Mouse (Mus musculus): Measurements from ENCODE around the gene Cdc42. TPM values are rescaled to one million over a fixed set of nuclear protein-coding genes. Genes with fewer than 3 reads are reported as not detected.
A peak's percentile ranks its signal among the peaks of the same experiment; 100 is the strongest.

The Cdc42 gene
- total RNA-seq, 2 experiments from 2014 or later, result 386 to 454 TPM

DNA sequence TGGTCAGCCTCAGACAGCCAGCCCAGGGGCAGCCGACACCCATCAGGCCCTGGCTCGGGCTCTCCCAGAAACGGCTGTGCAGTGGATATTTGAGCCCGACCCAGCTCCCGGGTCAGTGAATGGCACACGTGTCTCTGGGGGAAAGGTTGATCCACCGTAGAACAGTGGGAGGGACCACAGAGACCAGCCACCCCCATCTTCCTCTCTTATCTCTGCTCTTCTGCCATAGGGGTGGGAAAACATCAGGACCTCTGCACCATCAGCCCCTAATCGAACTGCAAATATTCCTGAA is 70.9 kb downstream of the Cdc42 start:
- DNase-seq (ENCODE audit: low spot score in 2 of 2), result no peak

DNA sequence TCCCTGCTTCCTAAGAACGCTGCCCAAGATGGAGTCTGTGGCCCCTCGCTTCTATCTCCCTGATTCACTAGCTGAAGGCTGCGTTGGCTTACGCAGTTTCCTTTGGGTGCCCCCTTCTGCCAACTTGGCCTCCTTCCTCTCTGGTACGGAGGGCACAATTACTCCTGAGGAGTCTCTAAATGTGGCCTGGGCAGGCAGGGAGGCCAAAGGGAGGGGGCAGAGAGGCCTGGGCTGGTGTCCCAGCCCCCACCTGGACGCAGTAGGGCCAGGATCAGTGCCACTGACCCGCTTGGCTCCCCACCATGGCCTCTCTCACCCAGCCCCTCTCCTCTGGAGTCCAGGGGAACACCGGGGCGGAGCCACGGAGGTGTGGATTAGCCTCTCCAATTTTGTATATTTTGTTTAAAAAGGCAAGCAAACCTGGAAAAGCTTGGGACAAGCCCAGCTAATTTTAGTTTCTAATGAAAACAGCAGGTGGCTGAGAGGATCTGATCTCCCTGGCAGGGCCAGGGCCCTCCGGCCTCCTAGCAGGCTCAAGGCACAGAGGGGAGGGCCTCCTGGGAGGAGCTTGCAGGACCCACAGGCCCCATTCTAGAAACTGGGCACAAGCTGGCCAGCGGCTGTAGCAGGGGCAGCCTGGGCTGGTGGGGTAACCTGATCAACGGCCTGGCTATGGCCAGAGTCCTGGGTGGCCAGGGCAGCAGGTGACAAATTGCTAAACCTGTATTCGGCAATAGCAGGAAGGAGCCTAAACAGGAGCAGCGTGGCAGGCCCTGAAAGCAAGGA is 71.5 kb downstream of the Cdc42 start:
- DNase-seq (ENCODE audit: low spot score in 2 of 2), result no peak

DNA sequence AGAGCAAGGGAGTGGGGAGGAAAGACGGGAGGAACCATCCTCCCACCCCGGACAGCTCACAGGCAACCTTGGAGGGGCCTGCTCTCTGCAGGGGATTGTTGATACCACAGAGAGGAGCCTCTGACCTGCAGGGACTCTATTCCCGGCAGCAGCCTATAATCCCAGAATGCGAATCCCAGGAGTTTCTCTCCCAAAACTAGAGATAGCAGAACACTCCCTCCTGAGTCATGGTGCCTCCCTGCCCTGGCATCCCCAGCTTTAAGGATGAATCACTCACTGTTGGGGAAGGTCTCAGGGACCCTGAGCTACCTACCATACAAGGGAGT is 74.2 kb downstream of the Cdc42 start:
- DNase-seq (ENCODE audit: low spot score in 2 of 2), result no peak

DNA sequence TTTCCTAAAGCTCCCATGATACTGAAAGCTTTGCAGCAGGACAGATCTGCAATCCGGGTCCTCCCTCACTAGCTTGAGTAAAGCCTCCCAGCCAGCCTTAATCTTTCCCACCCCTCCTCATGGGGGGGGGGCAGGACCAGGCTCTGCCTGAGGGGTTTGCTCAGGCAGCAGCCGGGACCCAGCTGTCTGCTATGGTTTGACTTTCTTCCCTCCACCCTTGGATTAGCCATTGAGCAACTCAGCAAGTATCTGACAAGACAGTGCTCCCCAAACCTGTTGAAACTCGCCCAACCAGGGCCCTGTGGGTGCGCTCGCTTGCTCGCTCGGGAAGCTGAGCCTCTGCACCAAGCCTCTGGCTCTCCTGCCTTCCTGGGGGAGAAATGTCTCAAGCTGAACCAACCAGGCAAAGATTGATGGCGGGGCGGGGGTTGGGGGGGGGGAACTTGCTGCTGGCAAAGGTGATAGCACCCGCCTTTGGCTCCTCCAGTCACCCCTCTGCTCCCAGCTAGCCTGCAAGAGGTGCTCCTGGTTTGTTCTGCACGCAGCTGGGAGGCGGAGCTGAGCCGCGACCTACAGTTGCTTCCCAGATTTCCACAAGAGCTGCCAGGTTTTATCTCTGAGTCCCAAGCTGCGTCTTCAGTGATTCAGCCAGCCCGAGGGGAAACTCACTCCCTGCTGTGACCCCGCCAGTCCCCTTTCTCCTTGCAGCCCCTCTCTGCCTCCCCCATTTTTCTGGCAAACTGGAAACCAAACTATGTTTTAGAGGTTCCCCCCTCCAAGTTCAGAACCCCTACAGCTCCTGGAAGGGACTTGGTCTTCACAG is 74.7 kb downstream of the Cdc42 start:
- DNase-seq (ENCODE audit: low spot score in 2 of 2), result peak in 1 of 2 experiments; percentile 48

DNA sequence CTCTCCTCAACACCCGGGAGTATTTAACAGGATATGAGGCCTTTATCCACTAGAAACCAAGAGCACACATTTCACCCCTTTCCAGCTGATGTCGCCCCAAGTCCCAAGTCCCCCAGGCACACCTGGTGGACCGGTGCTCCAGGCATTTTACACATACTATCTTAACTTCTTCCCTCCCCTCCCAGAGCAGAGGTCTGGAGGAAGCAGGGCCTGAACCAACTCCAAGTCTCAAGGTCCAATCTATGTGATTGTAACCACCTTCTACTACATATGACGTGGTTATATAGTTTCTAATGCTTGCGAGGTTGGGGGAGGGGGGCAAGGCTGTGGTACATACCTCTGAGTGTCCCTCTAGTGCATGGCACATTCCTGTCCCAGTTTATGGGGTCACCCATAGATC is 75.4 kb downstream of the Cdc42 start:
- no peak for DNase-seq (ENCODE audit: low spot score in 2 of 2)

DNA sequence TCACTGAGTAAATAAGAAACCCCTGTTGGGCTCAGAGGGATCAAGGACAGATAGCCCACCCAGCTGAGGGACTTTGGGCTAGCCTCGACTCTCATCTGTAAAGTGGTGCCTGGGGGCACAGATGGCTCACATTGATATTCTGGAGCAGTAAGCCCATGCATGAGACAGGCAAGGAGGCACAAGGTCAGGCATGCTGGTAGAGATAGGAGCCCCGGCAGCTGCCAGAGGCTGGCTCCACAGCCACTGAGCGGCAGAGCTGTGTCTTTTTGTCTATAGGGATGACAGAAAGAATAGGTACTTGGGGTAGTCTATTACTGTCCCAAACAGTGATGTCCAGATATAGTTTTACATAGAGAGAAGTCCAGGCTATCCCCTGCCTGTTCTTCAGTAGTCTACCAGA is 76.2 kb downstream of the Cdc42 start:
- no peak for DNase-seq (ENCODE audit: low spot score in 2 of 2)

DNA sequence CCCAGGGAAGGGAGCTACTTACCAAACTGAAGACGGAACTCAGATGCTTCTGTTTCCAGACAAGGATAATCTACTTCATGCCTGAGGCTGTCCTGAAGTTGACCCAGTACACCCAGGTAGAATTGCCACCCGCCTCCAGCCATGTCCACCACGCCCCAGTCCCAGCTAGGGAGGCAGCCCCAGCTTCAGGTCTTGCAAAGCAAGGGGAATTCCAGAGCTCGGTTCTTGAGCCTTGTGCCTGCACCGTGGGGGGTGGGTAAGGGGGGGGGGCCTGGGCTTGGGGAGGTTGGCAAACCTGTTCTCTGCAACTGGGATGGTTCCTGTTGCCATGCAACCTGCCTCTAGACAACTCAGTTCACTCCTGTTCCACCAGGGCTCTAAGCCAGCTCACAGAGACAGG is 78.2 kb downstream of the Cdc42 start:
- DNase-seq (ENCODE audit: low spot score in 2 of 2), result no peak

DNA sequence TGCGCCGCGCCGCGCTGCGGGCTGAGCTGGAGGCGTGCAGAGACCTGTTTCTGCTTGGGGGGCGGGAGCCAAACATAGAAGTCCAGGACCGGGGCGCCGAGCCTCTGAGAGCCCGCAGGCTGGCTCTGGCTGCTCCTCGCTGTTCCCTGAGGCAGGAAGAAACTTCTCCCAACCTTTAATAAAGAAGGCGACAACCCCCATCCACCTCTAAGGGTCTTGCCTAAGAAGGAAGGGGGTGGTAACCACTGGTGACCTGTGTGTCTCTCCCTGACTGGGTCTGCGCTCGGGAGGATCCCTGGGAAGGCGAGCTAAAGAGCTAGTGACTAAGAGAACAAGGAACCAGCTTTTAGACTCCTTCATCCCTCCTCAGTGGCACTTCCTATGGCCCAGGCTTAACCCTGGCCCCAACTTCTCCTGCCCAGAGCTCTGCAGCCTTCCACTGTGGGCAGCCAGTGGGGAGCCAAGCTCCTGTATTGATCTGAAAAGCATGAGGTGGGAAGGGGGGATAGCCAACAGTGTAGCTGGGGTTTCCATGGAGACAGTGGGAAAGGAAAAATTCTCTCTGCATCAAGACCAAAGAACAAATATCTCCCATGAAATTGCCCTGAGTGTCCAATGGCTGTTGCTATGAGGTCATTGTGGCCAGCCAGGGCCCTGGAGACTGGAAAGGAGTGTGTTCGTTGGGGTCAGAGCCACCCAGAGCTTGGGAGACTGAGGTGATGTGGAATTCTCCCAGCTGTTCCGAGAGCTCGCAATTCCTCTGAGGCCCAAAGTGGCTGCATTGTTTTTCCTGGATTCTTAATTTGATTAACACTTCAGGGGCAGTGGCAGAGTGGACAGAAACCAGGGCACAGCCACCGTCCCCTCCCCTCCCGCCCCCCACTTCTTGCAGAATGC is 79.1 kb downstream of the Cdc42 start:
- DNase-seq (ENCODE audit: low spot score in 2 of 2), result peak in 1 of 2 experiments; percentile 35

DNA sequence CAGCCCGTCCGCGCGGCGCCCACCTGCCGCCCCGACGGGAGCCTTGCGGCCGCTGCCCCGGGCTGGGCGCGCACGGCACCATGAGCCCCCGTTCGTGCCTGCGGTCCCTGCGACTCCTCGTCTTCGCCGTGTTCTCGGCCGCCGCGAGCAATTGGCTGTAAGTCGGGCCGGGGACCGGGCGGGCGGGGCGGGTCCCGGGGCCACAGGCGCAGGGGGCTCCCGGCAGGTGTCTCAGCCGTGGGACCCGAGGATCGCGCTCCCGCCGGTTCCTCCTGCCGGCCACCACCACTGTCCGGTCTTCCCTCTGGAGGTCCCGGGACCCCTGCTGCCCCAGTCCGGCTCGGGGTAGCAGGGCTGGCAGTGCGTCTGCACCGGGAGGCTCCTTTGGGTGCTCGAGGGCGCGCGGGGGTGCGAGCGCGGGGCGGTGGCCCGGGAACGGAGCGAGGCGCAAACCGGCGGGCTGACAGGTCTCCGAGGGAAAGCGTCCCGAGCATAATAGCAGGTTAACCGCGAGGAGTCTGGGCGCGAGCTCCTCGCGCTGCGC is 79.8 kb downstream of the Cdc42 start:
- DNase-seq (ENCODE audit: low spot score in 2 of 2), result no peak

DNA sequence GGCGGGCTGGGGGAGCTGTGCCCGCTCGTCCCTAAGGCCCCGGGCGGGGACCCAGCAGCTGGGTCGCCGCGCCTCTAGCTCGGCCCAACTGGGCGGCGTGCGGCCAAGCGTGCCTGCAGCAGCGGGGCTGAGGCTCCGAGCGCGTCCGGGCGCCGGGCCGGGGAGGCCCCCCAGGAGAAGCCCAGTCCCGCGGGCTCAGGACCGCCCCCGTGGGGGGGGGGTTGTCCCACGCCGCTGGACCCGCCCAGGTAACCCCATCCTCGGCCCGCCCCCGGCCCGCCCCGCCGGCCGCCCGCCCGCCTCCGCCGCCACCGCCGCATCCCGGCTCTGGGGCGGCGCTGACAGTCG is 80.4 kb downstream of the Cdc42 start, which contains the start of gene Wnt4:
Wnt4 (plus strand) TSS at position 324 of the 348 bp plus-strand sequence.
- peak; percentile 71 to 84 for DNase-seq (ENCODE audit: low spot score in 2 of 2)

DNA sequence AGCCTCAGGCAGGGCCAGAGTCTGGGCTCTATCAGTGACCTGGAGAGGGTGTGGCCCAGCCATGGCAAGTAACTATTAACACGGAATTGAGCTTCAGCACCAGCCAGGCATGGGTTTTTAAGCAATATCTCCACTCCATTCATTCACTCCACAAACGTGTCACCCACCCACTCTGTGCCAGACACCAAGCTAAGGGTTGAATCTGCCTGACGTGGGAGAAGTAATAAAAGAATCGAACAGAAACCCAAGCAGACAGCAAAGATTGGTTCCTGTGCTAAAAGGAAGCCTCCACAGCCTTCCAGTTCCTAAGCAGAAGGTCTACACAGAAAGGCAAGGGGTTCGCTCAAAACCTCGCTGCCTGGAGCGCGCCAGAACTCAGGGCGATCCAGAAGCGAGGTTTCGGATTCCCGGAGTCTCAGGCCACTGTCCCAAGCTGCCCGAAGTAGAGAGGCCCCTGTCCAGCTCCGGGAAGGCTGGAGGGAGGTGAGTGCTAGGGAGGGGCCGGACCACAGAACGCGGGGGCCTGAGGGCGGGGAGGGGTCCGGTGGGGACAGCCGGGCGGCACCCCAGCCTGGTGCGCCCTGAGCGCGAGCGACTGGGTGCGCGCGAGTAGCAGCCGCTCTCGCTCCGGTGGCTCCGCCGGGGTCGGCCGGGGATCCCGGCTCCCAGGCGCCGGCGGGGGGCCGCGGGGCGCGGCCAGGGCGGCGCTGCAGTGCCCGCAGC is 80.9 kb downstream of the Cdc42 start:
- DNase-seq (ENCODE audit: low spot score in 2 of 2), result no peak

DNA sequence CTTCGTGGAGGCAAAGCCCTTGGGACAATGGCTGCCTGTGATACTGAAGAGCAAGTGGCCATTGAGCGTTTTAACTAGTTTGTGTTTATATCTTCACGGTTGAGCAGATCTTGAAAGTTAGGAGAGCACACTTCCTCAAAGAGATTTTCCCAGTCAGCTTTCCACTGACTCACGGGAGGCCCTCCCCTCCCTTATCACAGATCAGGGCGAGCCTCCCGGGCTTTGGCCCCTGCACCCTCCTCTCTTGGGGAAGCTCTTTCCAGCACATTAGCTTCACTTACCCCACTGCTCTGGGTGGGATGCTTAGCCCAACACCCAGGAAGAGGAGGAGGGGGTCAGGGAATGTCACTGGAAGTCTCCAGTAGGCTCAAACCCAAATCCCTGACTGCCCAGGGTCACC is 83.2 kb downstream of the Cdc42 start:
- DNase-seq (ENCODE audit: low spot score in 2 of 2), result no peak

DNA sequence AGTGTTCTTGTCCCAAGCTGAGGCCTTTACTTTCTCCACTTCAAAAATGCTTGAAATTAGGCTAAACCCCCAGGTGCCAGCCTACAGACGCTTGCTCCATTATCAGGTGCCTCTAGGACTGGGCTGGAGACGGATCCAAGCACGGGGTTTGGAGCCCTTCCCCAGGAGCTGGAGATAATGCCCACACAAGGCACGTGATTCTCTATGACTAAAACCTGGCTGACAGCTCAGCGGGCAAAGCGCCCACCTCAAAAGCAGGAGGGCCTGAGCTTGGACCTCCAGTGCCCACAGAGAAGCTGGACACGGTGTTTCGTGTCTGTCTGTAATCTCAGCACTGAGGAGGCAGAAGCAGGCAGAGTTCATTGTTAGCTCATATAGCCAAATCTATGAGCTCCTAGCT is 85.7 kb downstream of the Cdc42 start:
- DNase-seq (ENCODE audit: low spot score in 2 of 2), result no peak

Other genes with a start within 250 kb of the Cdc42 start
- 10 to 100 TPM; 45.5 to 79.4 TPM for gene Wnt4, start 80.2 kb downstream of the Cdc42 start, total RNA-seq (2021)
- not detected for gene Cela3a, start 52.1 kb upstream of the Cdc42 start, total RNA-seq (2021)
- gene Cela3b, start 72.8 kb upstream of the Cdc42 start, total RNA-seq (2021), result not detected
- gene 1700013G24Rik, start 95.6 kb upstream of the Cdc42 start, total RNA-seq (2021), result not detected
- gene Hspg2, start 111.0 kb upstream of the Cdc42 start, total RNA-seq (2021), result 100 to 1,000 TPM in 1 of 2 experiments, 10 to 100 TPM in 1; 79.7 to 122 TPM
- under 1 TPM in 1 of 2 experiments, not detected in 1; 0.83 TPM for gene Ldlrad2, start 216.8 kb upstream of the Cdc42 start, total RNA-seq (2021)
- gene Usp48, start 236.0 kb upstream of the Cdc42 start, total RNA-seq (2021), result 100 to 1,000 TPM in 1 of 2 experiments, 10 to 100 TPM in 1; 92.3 to 111 TPM

Data from adrenal gland, adult 18-20 months (tissue).